Mouse (Mus musculus) stomach, embryonic 16.5 days (tissue): Measurements from ENCODE around the gene Adamtsl4. TPM values are rescaled to one million over a fixed set of nuclear protein-coding genes. Genes with fewer than 3 reads are reported as not detected.
"Not testable (repeated sequence)": the region's sequence is repeated elsewhere in the genome, so short reads cannot be mapped to it uniquely, and the experiment has no call there.

Source experiments
- ATAC-seq: fragments of 200-750 bp; cut with Nextera tagmentation; 2 replicates; pipeline ENCODE4 v1.8.0; 2017; ENCODE audit warnings: moderate number of reproducible peaks, moderate TSS enrichment; ENCODE audit not compliant: insufficient read depth, low FRiP score
- H3K27ac ChIP-seq: fragments of 300-500 bp; sonication (generic); 2 replicates; pipeline ENCODE4 v1.5.1; 2014; ENCODE audit warnings: low read length
- H3K27me3 ChIP-seq: fragments of 300-500 bp; sonication (generic); 2 replicates; pipeline ENCODE4 v1.6.1; 2014; ENCODE audit warnings: low read length, control low read depth, mixed read lengths; ENCODE audit not compliant: control insufficient read depth, insufficient read depth
- H3K36me3 ChIP-seq: fragments of 300-500 bp; sonication (generic); 2 replicates; pipeline ENCODE4 v1.6.1; 2014; ENCODE audit warnings: low read length; ENCODE audit not compliant: control insufficient read depth, insufficient read depth
- H3K4me1 ChIP-seq: fragments of 300-500 bp; sonication (generic); 2 replicates; pipeline ENCODE4 v1.6.1; 2014; ENCODE audit warnings: low read length, control low read depth, mixed read lengths; ENCODE audit not compliant: control insufficient read depth, insufficient read depth
- H3K4me2 ChIP-seq: fragments of 300-500 bp; sonication (generic); 2 replicates; pipeline ENCODE4 v1.6.1; 2014; ENCODE audit warnings: low read depth, low read length, mixed read lengths
- H3K4me3 ChIP-seq: fragments of 300-500 bp; sonication (generic); replicated peaks from 2 replicates; pipeline ENCODE4 v1.5.1; 2014; ENCODE audit warnings: mild to moderate bottlenecking, low read length
- H3K9ac ChIP-seq: fragments of 300-500 bp; sonication (generic); 2 replicates; pipeline ENCODE4 v1.6.1; 2014; ENCODE audit warnings: low read length
- H3K9me3 ChIP-seq: fragments of 300-500 bp; sonication (generic); replicated peaks from 2 replicates; pipeline ENCODE4 v1.6.1; 2016; ENCODE audit warnings: low read length, control low read depth; ENCODE audit not compliant: control insufficient read depth
- whole genome bisulfite sequencing: fragments of 180-500 bp; shearing (Covaris S2); extraction: QIAGEN DNeasy Blood & Tissue Kit; methylation state at CpG from one replicate; pipeline ENCODE4 v1.1.7; 2014; 5-methylcytosine and 5-hydroxymethylcytosine counted together
- polyA plus RNA-seq: library from polyadenylated mRNA; unstranded; fragments of >200 nt; fragmentation: Nextera tagmentation; extraction: Ambion mirVana; gene quantifications from 2 replicates; pipeline ENCODE4 v1.2.1, GENCODE M21; 2015

Adamtsl4 gene
- polyA plus RNA-seq, 1 experiment from 2014 or later: 13.3 TPM

- H3K4me2 ChIP-seq: no peak overlapping the region
- no peaks in the 10 kb centered on the region for H3K9me3 ChIP-seq
- H3K27ac ChIP-seq: peak overlapping the region; percentile 21; the same call in 1 of the 2 replicates
- H3K4me3 ChIP-seq: no peak overlapping the region
- ATAC-seq: no peak
- no peaks in the 10 kb centered on the region for H3K36me3 ChIP-seq
- H3K27me3 ChIP-seq: no peaks in the 10 kb centered on the region
- H3K4me1 ChIP-seq: peaks cover 33% of the 10 kb centered on the region
- H3K9ac ChIP-seq: no peak overlapping the region
- 54% methylated on average over 11 of the region's 11 CpGs for WGBS
Measured at GRCm38 (mm10) chr3:95693821-95694807, 6.4 kb upstream of the Adamtsl4 start.

GRCm38 (mm10) chr3:95692677-95693076 lies 5.0 kb upstream of the Adamtsl4 start:
- 58% methylated on average over 6 of the region's 6 CpGs for WGBS
- no peak for ATAC-seq
- no peak overlapping the region for H3K4me3 ChIP-seq
- H3K9me3 ChIP-seq: no peaks in the 10 kb centered on the region
- H3K36me3 ChIP-seq: no peaks in the 10 kb centered on the region
- H3K4me2 ChIP-seq: no peak overlapping the region
- H3K27ac ChIP-seq: no peak overlapping the region
- no peaks in the 10 kb centered on the region for H3K27me3 ChIP-seq
- no peak overlapping the region for H3K9ac ChIP-seq
- H3K4me1 ChIP-seq: peaks cover 40% of the 10 kb centered on the region

GRCm38 (mm10) chr3:95690552-95690951 lies 2.8 kb upstream of the Adamtsl4 start:
- not testable (repeated sequence) for H3K4me3 ChIP-seq, H3K9me3 ChIP-seq, H3K36me3 ChIP-seq, ATAC-seq, H3K9ac ChIP-seq, H3K4me2 ChIP-seq, H3K27me3 ChIP-seq
- WGBS: 89% methylated on average over 2 of the region's 2 CpGs
- Histone ChIP-seq H3K27ac (peak overlapping the region; percentile 34; the same call in 1 of the 2 replicates), H3K4me1 (peaks cover 45% of the 10 kb centered on the region)

- Histone ChIP-seq H3K9me3 (no peaks in the 10 kb centered on the region), H3K4me2 (peak overlapping the region; percentile 9; the same call in 1 of the 2 replicates), H3K4me1 (peaks cover 43% of the 10 kb centered on the region), H3K9ac (peak overlapping the region; percentile 39), H3K27me3 (no peaks in the 10 kb centered on the region), H3K27ac (peak overlapping the region; percentile 99; the same call in 1 of the 2 replicates), H3K4me3 (no peak overlapping the region), H3K36me3 (no peaks in the 10 kb centered on the region)
- no peak for ATAC-seq
- WGBS: 31% methylated on average over 2 of the region's 2 CpGs
Measured at GRCm38 (mm10) chr3:95689940-95690339, 2.2 kb upstream of the Adamtsl4 start.

GRCm38 (mm10) chr3:95689171-95689915 lies 1.6 kb upstream of the Adamtsl4 start:
- Histone ChIP-seq H3K36me3 (no peaks in the 10 kb centered on the region), H3K9me3 (no peaks in the 10 kb centered on the region), H3K27me3 (no peaks in the 10 kb centered on the region), H3K27ac (peak overlapping the region; percentile 99), H3K4me1 (peaks cover 43% of the 10 kb centered on the region), H3K9ac (peak overlapping the region; percentile 39; the same call in 1 of the 2 replicates), H3K4me3 (no peak overlapping the region), H3K4me2 (peak overlapping the region; percentile 9; the same call in 1 of the 2 replicates)
- ATAC-seq: 0 out of 2 replicates have a peak, but pooled peaks have one; percentile 9
- 20% methylated on average over 11 of the region's 11 CpGs for WGBS

- Histone ChIP-seq H3K36me3 (no peaks in the 10 kb centered on the region), H3K27me3 (no peaks in the 10 kb centered on the region), H3K9ac (peak overlapping the region; percentile 77), H3K4me2 (peak overlapping the region; percentile 92), H3K27ac (peak overlapping the region; percentile 99), H3K9me3 (no peaks in the 10 kb centered on the region), H3K4me1 (peaks cover 39% of the 10 kb centered on the region), H3K4me3 (peak overlapping the region; percentile 48)
- ATAC-seq: peak; percentile 7; the same call in 1 of the 2 replicates
- 13% methylated on average over 4 of the region's 4 CpGs for WGBS
Measured at GRCm38 (mm10) chr3:95687168-95687523, 571 bp downstream of the Adamtsl4 start.

GRCm38 (mm10) chr3:95686492-95687167 lies 1.1 kb downstream of the Adamtsl4 start:
- 38% methylated on average over 9 of the region's 10 CpGs for WGBS
- Histone ChIP-seq H3K4me3 (peak overlapping the region; percentile 48), H3K4me1 (peaks cover 41% of the 10 kb centered on the region), H3K4me2 (peak overlapping the region; percentile 92), H3K9me3 (no peaks in the 10 kb centered on the region), H3K27me3 (no peaks in the 10 kb centered on the region), H3K27ac (peak overlapping the region; percentile 99), H3K36me3 (no peaks in the 10 kb centered on the region), H3K9ac (peak overlapping the region; percentile 77)
- ATAC-seq: peak; percentile 51

- 79% methylated on average over 2 of the region's 2 CpGs for whole genome bisulfite sequencing
- Histone ChIP-seq H3K4me1 (peaks cover 46% of the 10 kb centered on the region), H3K9ac (peak overlapping the region; percentile 46; the same call in 1 of the 2 replicates), H3K27me3 (no peaks in the 10 kb centered on the region), H3K4me2 (peak overlapping the region; percentile 92; the same call in 1 of the 2 replicates), H3K4me3 (no peak overlapping the region), H3K27ac (peak overlapping the region; percentile 99; the same call in 1 of the 2 replicates), H3K36me3 (no peaks in the 10 kb centered on the region), H3K9me3 (no peaks in the 10 kb centered on the region)
- no peak for ATAC-seq
Measured at GRCm38 (mm10) chr3:95685701-95686100, 2.0 kb downstream of the Adamtsl4 start.
